15 mouse cellular contexts compared by ENCODE assay signal in genomic region chr3:54477986-54478385, GRCm38 (mm10).
DNase-seq lines count a peak whose midpoint lies in the region; ATAC-seq and TF ChIP-seq lines count a peak whose summit lies in the region.
"Had no signal": no experiment of that assay in that cellular context is flagged by ENCODE, and none has a peak within 500 bp of the region (broad histone marks: within the 10 kb centered on the region; RNA-seq: fewer than 3 reads in every experiment).

No protein-coding gene starts in this region.

- 38% methylated on average over 4 of the region's 4 CpGs for WGBS in lung, embryonic 14.5 days
- WGBS in lung, adult 2 months = 61% methylated on average over 4 of the region's 4 CpGs
- WGBS in embryonic facial prominence, embryonic 14.5 days = 36% methylated on average over 4 of the region's 4 CpGs
- WGBS in stomach, embryonic 15.5 days = 40% methylated on average over 4 of the region's 4 CpGs

- peaks cover 3% of the 10 kb centered on the region; the same call in 1 of the 2 replicates for H3K4me1 ChIP-seq in lung, embryonic 14.5 days (ENCODE audit: insufficient read depth)
- H3K4me1 ChIP-seq in lung, adult 2 months (ENCODE audit: control insufficient read depth, insufficient read depth, low read length) = no peaks in the 10 kb centered on the region
- H3K4me1 ChIP-seq in embryonic facial prominence, embryonic 14.5 days (ENCODE audit: control insufficient read depth, insufficient read depth, low read length) = peaks cover 25% of the 10 kb centered on the region
- 0 out of 2 replicates have a peak, but pooled peaks cover 4% of the 10 kb centered on the region for H3K4me1 ChIP-seq in stomach, embryonic 15.5 days
- H3K4me1 ChIP-seq: hindbrain, embryonic 12.5 days; liver, embryonic 15.5 days; neural tube, embryonic 13.5 days had no signal

- H3K4me2 ChIP-seq in lung, embryonic 14.5 days = no peak overlapping the region
- H3K4me2 ChIP-seq in embryonic facial prominence, embryonic 14.5 days (ENCODE audit: low read depth, low read length) = no peak overlapping the region
- H3K4me2 ChIP-seq in stomach, embryonic 15.5 days = no peak overlapping the region
- H3K4me2 ChIP-seq: hindbrain, embryonic 12.5 days; liver, embryonic 15.5 days; neural tube, embryonic 13.5 days had no signal

- no peaks in the 10 kb centered on the region for H3K36me3 ChIP-seq in lung, embryonic 14.5 days (ENCODE audit: insufficient read depth)
- no peaks in the 10 kb centered on the region for H3K36me3 ChIP-seq in embryonic facial prominence, embryonic 14.5 days (ENCODE audit: control insufficient read depth, insufficient read depth, low read length)
- H3K36me3 ChIP-seq in stomach, embryonic 15.5 days = no peaks in the 10 kb centered on the region
- H3K36me3 ChIP-seq: hindbrain, embryonic 12.5 days; liver, embryonic 15.5 days; neural tube, embryonic 13.5 days had no signal

- intact Hi-C loops in heart, postnatal 10 days (cut with DNase I) = loop anchor here (5.0 kb wide), 1 partner anchor 116 kb away; the partner anchor contains the start of gene Postn

- DNase-seq in lung, embryonic 14.5 days = peak; percentile 88
- DNase-seq in lung, adult 2 months = no peak
- DNase-seq in embryonic facial prominence, embryonic 14.5 days (ENCODE audit: low spot score) = peak; percentile 92
- DNase-seq in heart, postnatal 10 days = peak; percentile 67 to 75
- no peak for DNase-seq in frontal cortex, postnatal 10 days (ENCODE audit: low spot score in 2 of 2)
- no peak for DNase-seq in layer of hippocampus, postnatal 10 days (ENCODE audit: low spot score in 2 of 2)
- no peak for DNase-seq in cerebellum, postnatal 36 days
- DNase-seq: kidney, adult 9 months; midbrain, embryonic 14.5 days had no signal

- H3K4me3 ChIP-seq in lung, embryonic 14.5 days (ENCODE audit: low read depth, low read length) = no peak overlapping the region
- H3K4me3 ChIP-seq in lung, adult 2 months (replicated peaks; ENCODE audit: extremely low read depth, low read depth, low read length) = no peak overlapping the region
- H3K4me3 ChIP-seq in embryonic facial prominence, embryonic 14.5 days (ENCODE audit: low read depth, low read length) = no peak overlapping the region
- H3K4me3 ChIP-seq in stomach, embryonic 15.5 days (replicated peaks) = no peak overlapping the region
- H3K4me3 ChIP-seq: hindbrain, embryonic 12.5 days; left cerebral cortex, adult 2 months; liver, embryonic 15.5 days; neural tube, embryonic 13.5 days had no signal

- no peak for TF ChIP-seq CTCF in lung, embryonic 14.5 days (IDR thresholded peaks at IDR 0.05; ENCODE audit: low read depth)
- no peak for TF ChIP-seq CTCF in lung, adult 2 months (IDR thresholded peaks at IDR 0.05; ENCODE audit: insufficient read depth, low read length)

- no peak overlapping the region for H3K9ac ChIP-seq in lung, embryonic 14.5 days
- no peak overlapping the region for H3K9ac ChIP-seq in embryonic facial prominence, embryonic 14.5 days (ENCODE audit: low read depth, low read length)
- H3K9ac ChIP-seq in stomach, embryonic 15.5 days = no peak overlapping the region
- H3K9ac ChIP-seq: hindbrain, embryonic 12.5 days; liver, embryonic 15.5 days; neural tube, embryonic 13.5 days had no signal

- no peaks in the 10 kb centered on the region for H3K9me3 ChIP-seq in lung, embryonic 14.5 days (ENCODE audit: low read depth, low read length)
- H3K9me3 ChIP-seq in embryonic facial prominence, embryonic 14.5 days (ENCODE audit: control insufficient read depth, low read length) = no peaks in the 10 kb centered on the region
- no peaks in the 10 kb centered on the region for H3K9me3 ChIP-seq in stomach, embryonic 15.5 days
- H3K9me3 ChIP-seq: hindbrain, embryonic 12.5 days; liver, embryonic 15.5 days; neural tube, embryonic 13.5 days had no signal

- no peak for TF ChIP-seq POLR2A in lung, adult 2 months (IDR thresholded peaks at IDR 0.05; ENCODE audit: borderline replicate concordance, extremely low read depth, low read depth, low read length)

- ATAC-seq in lung, embryonic 14.5 days (ENCODE audit: insufficient read depth) = peak; percentile 87
- peak; percentile 74 for ATAC-seq in embryonic facial prominence, embryonic 14.5 days (ENCODE audit: low read depth)
- ATAC-seq in stomach, embryonic 15.5 days (ENCODE audit: insufficient read depth, low FRiP score, low read depth) = 0 out of 2 replicates have a peak, but pooled peaks have one; percentile 22
- ATAC-seq: activated CD4-positive, CD25-positive, alpha-beta regulatory T cell, adult 4 months had no signal

- H3K27me3 ChIP-seq in lung, embryonic 14.5 days (ENCODE audit: insufficient read depth, low read length) = no peaks in the 10 kb centered on the region
- no peaks in the 10 kb centered on the region for H3K27me3 ChIP-seq in embryonic facial prominence, embryonic 14.5 days (replicated peaks; ENCODE audit: control insufficient read depth, insufficient read depth, low read length)
- H3K27me3 ChIP-seq in stomach, embryonic 15.5 days (replicated peaks) = no peaks in the 10 kb centered on the region
- H3K27me3 ChIP-seq: hindbrain, embryonic 12.5 days; liver, embryonic 15.5 days; neural tube, embryonic 13.5 days had no signal

- peak overlapping the region; percentile 27; the same call in 1 of the 2 replicates for H3K27ac ChIP-seq in lung, embryonic 14.5 days (ENCODE audit: low read depth)
- H3K27ac ChIP-seq in embryonic facial prominence, embryonic 14.5 days (replicated peaks; ENCODE audit: low read depth, low read length) = peak overlapping the region; percentile 77
- H3K27ac ChIP-seq in stomach, embryonic 15.5 days = no peak overlapping the region
- H3K27ac ChIP-seq: hindbrain, embryonic 12.5 days; left cerebral cortex, adult 2 months; liver, embryonic 15.5 days; neural tube, embryonic 13.5 days had no signal

Comparison
In these comparisons a context has a peak if more than half of its experiments do, and no peak if none do; other contexts are left out.
1. DNase-seq: peak in lung, embryonic 14.5 days (single experiment), embryonic facial prominence, embryonic 14.5 days (single experiment) and heart, postnatal 10 days (2 of 2); none in lung, adult 2 months (single experiment), frontal cortex, postnatal 10 days (0 of 2), layer of hippocampus, postnatal 10 days (0 of 2) and cerebellum, postnatal 36 days (0 of 2).
2. ATAC-seq: peak in every context shown above with its lines; median percentile 87 in lung, embryonic 14.5 days; 74 in embryonic facial prominence, embryonic 14.5 days; 22 in stomach, embryonic 15.5 days.